Mouse (Mus musculus) limb, embryonic 15.5 days (tissue): ENCODE results near the gene Hinfp. TPM values are rescaled to one million over a fixed set of nuclear protein-coding genes. Genes with fewer than 3 reads are reported as not detected.

ENCODE experiments used
- ATAC-seq: fragments of 200-750 bp; cut with Nextera tagmentation; 2 replicates; pipeline ENCODE4 v1.8.0; 2017; ENCODE audit warnings: low read depth, moderate TSS enrichment; ENCODE audit not compliant: insufficient number of reproducible peaks, low FRiP score, low TSS enrichment
- H3K27ac ChIP-seq: fragments of 300-500 bp; sonication (generic); 2 replicates; pipeline ENCODE4 v1.5.1; 2015; ENCODE audit warnings: moderate library complexity, mild to moderate bottlenecking, inconsistent platforms
- H3K27me3 ChIP-seq: fragments of 300-500 bp; sonication (generic); 2 replicates; pipeline ENCODE4 v1.6.1; 2015; ENCODE audit warnings: inconsistent platforms
- H3K36me3 ChIP-seq: fragments of 300-500 bp; sonication (generic); 2 replicates; pipeline ENCODE4 v1.6.1; 2015; ENCODE audit warnings: inconsistent platforms
- H3K4me1 ChIP-seq: fragments of 300-500 bp; sonication (generic); 2 replicates; pipeline ENCODE4 v1.6.1; 2015; ENCODE audit warnings: inconsistent platforms
- H3K4me2 ChIP-seq: fragments of 300-500 bp; sonication (generic); 2 replicates; pipeline ENCODE4 v1.6.1; 2015; ENCODE audit warnings: mild to moderate bottlenecking, inconsistent platforms
- H3K4me3 ChIP-seq: fragments of 300-500 bp; sonication (generic); 2 replicates; pipeline ENCODE4 v1.5.1; 2015; ENCODE audit warnings: mild to moderate bottlenecking, inconsistent platforms
- H3K9ac ChIP-seq: fragments of 300-500 bp; sonication (generic); 2 replicates; pipeline ENCODE4 v1.6.1; 2015; ENCODE audit warnings: inconsistent platforms
- H3K9me3 ChIP-seq: fragments of 300-500 bp; sonication (generic); 2 replicates; pipeline ENCODE4 v1.6.1; 2016; ENCODE audit warnings: inconsistent platforms
- WGBS: fragments of 180-500 bp; shearing (Covaris S2); methylation state at CpG from one replicate; pipeline ENCODE4 v1.1.7; 2015; 5-methylcytosine and 5-hydroxymethylcytosine counted together
- polyA plus RNA-seq: library from polyadenylated mRNA; unstranded; fragments of >200 nt; fragmentation: Nextera tagmentation; extraction: Ambion mirVana; gene quantifications from 2 replicates; pipeline ENCODE4 v1.2.1, GENCODE M21; 2015

Hinfp gene
- polyA plus RNA-seq, 1 experiment from 2014 or later, result 24.2 TPM

GRCm38 (mm10) chr9:44292490-44292889, 13.0 kb downstream of the Hinfp start:
- no peak overlapping the region for H3K27ac ChIP-seq
- H3K4me3 ChIP-seq, result no peak overlapping the region
- no peak overlapping the region for H3K4me2 ChIP-seq
- H3K9me3 ChIP-seq, result no peaks in the 10 kb centered on the region
- H3K27me3 ChIP-seq, result peaks cover 16% of the 10 kb centered on the region; the same call in 1 of the 2 replicates
- H3K36me3 ChIP-seq, result peaks cover 67% of the 10 kb centered on the region
- no peak overlapping the region for H3K9ac ChIP-seq
- no peak for ATAC-seq
- 73% methylated on average over 3 of the region's 3 CpGs for WGBS
- H3K4me1 ChIP-seq, result peaks cover 16% of the 10 kb centered on the region

DNA sequence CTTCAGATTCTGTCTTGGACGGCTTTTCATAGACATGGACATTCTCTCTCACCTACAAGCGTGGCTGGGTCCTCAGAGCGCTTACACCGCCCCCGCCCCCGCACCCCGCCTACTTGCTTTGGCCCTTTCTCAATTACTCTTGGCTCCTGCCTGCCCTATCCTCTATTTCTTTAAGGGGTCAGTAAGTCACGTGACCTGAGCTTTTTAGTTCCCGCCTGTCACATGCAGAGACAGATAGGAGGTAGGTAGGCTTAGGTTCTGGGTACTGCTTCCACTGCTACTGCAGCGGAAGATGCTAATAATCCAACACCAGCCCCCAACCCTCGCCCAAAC, 16.5 kb downstream of the Hinfp start:
- WGBS, result 11% methylated on average over 11 of the region's 11 CpGs
- H3K9ac ChIP-seq, result no peak overlapping the region
- H3K4me2 ChIP-seq, result no peak overlapping the region; the same call in 1 of the 2 replicates
- H3K36me3 ChIP-seq, result peaks cover 34% of the 10 kb centered on the region
- no peak for ATAC-seq
- H3K4me1 ChIP-seq, result peaks cover 26% of the 10 kb centered on the region
- no peaks in the 10 kb centered on the region for H3K9me3 ChIP-seq
- H3K4me3 ChIP-seq, result peak overlapping the region; percentile 64; the same call in 1 of the 2 replicates
- peaks cover 23% of the 10 kb centered on the region; the same call in 1 of the 2 replicates for H3K27me3 ChIP-seq
- H3K27ac ChIP-seq, result no peak overlapping the region

DNA sequence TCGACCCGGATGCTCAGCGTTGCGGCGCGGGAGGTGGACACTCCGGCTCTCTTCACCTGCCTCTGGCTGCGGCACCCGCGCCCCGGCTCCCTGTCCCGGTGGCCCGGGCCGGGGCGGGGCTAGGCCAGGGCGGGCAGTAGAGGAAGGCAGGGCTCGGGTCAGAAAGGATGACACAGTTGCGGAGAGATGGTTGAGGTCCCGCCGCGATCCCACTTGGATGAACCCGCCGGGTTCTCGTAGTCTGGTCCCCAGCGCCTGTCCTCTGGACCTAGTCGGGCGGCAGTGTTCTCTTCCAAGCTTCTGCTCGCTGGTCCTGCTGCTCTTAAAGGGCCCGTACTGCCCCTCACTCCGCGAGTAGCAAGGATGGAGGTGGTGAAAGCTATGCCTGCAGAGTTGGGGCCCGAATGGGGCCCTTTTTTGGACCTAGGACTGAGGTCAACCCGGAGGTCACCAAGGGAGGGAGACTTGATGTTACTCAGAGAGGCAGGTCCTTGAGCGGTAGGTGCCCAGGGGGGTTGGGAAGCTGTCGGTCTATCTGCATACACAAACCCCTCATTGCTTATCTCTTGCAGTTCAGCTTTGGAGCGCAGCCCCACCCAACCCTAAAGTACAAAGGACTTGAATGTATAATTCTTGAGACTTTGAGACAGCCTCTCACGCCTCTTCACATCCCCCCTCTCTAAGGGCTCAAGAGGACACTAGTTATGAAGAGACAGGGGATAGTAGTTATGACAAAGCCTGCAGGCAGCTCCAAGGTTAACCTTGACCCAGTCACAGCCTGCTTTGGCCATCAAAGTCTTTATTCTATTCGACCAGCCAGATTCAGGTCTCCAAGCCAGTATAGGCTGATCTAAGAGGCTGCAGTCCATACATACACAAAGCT, 17.2 kb downstream of the Hinfp start, which contains the start of gene Abcg4:
Abcg4 (minus strand) TSS at position 540 of the 883 bp plus-strand sequence.
- Histone ChIP-seq H3K4me2 (peak within 1 kb of the TSS; percentile 93), H3K9me3 (no peaks in the 10 kb centered on the region), H3K27ac (no peak within 1 kb of the TSS), H3K27me3 (peaks cover 23% of the 10 kb centered on the region; the same call in 1 of the 2 replicates), H3K36me3 (peaks cover 28% of the 10 kb centered on the region), H3K4me1 (peaks cover 26% of the 10 kb centered on the region), H3K9ac (peak within 1 kb of the TSS; percentile 71), H3K4me3 (peak within 1 kb of the TSS; percentile 64)
- peak; percentile 12; the same call in 1 of the 2 replicates for ATAC-seq
- 1% methylated on average over 38 of the region's 38 CpGs for WGBS

DNA sequence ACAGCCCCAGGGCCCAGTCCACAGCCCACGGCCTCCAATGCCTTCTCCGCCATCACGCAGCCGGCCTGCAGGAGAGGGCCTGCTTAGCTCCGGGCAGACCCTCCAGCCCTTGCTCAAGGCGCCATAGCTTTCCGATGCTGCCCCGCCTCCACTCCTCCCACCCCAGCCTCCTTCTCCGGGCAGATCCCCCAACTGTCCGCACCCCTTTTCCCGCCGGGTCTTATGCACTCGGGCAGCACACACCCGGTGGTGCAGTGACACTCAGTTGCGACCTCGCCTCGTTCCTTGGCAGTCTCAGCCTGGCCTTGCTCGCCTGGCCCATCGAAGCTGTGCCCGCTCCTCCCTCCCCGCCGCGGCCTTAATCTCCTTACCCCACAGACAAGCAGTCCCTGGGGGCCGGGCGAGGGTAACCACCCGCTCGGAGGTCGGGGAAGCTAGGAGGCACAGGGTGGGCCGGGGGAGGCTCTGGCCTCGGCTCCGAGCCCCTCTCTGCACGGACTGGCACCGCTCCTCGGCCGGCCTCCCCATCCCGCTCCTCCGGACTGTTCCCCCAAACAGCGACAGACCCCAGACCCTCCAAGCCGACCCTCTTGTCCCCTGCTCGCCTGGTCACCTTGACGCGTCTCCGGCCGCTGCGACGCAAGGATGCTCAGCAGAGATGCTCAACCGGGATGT, 17.9 kb downstream of the Hinfp start:
- peak; percentile 31; the same call in 1 of the 2 replicates for ATAC-seq
- Histone ChIP-seq H3K4me2 (peak overlapping the region; percentile 93), H3K9me3 (no peaks in the 10 kb centered on the region), H3K27me3 (peaks cover 23% of the 10 kb centered on the region; the same call in 1 of the 2 replicates), H3K9ac (peak overlapping the region; percentile 71), H3K36me3 (peaks cover 20% of the 10 kb centered on the region), H3K27ac (no peak overlapping the region), H3K4me3 (peak overlapping the region; percentile 64), H3K4me1 (peaks cover 26% of the 10 kb centered on the region)
- 2% methylated on average over 47 of the region's 47 CpGs for WGBS

DNA sequence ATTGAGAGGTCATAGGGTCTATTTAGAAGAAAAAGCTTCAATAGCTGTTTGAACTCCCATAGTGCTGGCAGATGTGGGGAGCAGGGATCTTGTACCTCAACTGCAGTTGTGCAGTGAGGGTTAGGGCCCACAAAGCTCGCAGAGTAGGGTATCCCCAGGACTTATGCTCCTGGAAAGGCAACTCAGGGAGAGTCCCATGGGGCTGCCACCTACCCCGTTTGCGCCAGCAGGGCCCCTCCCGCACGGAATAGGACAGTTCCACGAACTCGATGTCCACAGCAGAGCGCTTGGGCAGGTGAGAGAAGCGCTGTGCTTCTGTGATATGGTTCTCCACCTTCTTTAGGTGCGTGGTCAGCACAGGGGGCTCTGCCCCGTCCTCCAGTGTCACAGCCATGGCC, 18.5 kb downstream of the Hinfp start:
- peaks cover 17% of the 10 kb centered on the region for H3K36me3 ChIP-seq
- peak overlapping the region; percentile 64 for H3K4me3 ChIP-seq
- no peak for ATAC-seq
- H3K9me3 ChIP-seq, result no peaks in the 10 kb centered on the region
- H3K27me3 ChIP-seq, result peaks cover 23% of the 10 kb centered on the region; the same call in 1 of the 2 replicates
- 8% methylated on average over 11 of the region's 11 CpGs for WGBS
- H3K9ac ChIP-seq, result peak overlapping the region; percentile 71
- H3K27ac ChIP-seq, result no peak overlapping the region
- H3K4me1 ChIP-seq, result peaks cover 26% of the 10 kb centered on the region
- peak overlapping the region; percentile 93 for H3K4me2 ChIP-seq

GRCm38 (mm10) chr9:44286256-44286850, 19.1 kb downstream of the Hinfp start:
- Histone ChIP-seq H3K27ac (no peak overlapping the region), H3K4me2 (no peak overlapping the region), H3K36me3 (peaks cover 15% of the 10 kb centered on the region), H3K4me3 (no peak overlapping the region), H3K27me3 (peaks cover 23% of the 10 kb centered on the region; the same call in 1 of the 2 replicates), H3K9ac (no peak overlapping the region), H3K9me3 (no peaks in the 10 kb centered on the region), H3K4me1 (peaks cover 26% of the 10 kb centered on the region)
- no peak for ATAC-seq
- WGBS, result 9% methylated on average over 5 of the region's 6 CpGs

GRCm38 (mm10) chr9:44283183-44283582, 22.3 kb downstream of the Hinfp start:
- Histone ChIP-seq H3K27ac (no peak overlapping the region), H3K4me3 (no peak overlapping the region), H3K36me3 (peaks cover 24% of the 10 kb centered on the region), H3K4me1 (peaks cover 17% of the 10 kb centered on the region), H3K9ac (no peak overlapping the region), H3K4me2 (no peak overlapping the region), H3K27me3 (peaks cover 13% of the 10 kb centered on the region; the same call in 1 of the 2 replicates), H3K9me3 (no peaks in the 10 kb centered on the region)
- ATAC-seq, result no peak
- 70% methylated on average over 5 of the region's 5 CpGs for WGBS

- no peak overlapping the region for H3K9ac ChIP-seq
- no peak for ATAC-seq
- no peak overlapping the region for H3K4me3 ChIP-seq
- no peaks in the 10 kb centered on the region for H3K9me3 ChIP-seq
- H3K36me3 ChIP-seq, result peaks cover 16% of the 10 kb centered on the region; the same call in 1 of the 2 replicates
- no peak overlapping the region for H3K27ac ChIP-seq
- H3K4me2 ChIP-seq, result no peak overlapping the region
- 79% methylated on average over 4 of the region's 4 CpGs for WGBS
- H3K27me3 ChIP-seq, result no peaks in the 10 kb centered on the region
- H3K4me1 ChIP-seq, result peaks cover 20% of the 10 kb centered on the region
Observed at GRCm38 (mm10) chr9:44269973-44270372, 35.5 kb downstream of the Hinfp start.

GRCm38 (mm10) chr9:44269077-44269476, 36.4 kb downstream of the Hinfp start:
- Histone ChIP-seq H3K27ac (no peak overlapping the region), H3K36me3 (peaks cover 15% of the 10 kb centered on the region), H3K9ac (no peak overlapping the region), H3K27me3 (no peaks in the 10 kb centered on the region), H3K4me3 (no peak overlapping the region), H3K4me2 (no peak overlapping the region), H3K9me3 (no peaks in the 10 kb centered on the region), H3K4me1 (peaks cover 20% of the 10 kb centered on the region)
- no peak for ATAC-seq
- 86% methylated on average over 3 of the region's 3 CpGs for whole genome bisulfite sequencing

DNA sequence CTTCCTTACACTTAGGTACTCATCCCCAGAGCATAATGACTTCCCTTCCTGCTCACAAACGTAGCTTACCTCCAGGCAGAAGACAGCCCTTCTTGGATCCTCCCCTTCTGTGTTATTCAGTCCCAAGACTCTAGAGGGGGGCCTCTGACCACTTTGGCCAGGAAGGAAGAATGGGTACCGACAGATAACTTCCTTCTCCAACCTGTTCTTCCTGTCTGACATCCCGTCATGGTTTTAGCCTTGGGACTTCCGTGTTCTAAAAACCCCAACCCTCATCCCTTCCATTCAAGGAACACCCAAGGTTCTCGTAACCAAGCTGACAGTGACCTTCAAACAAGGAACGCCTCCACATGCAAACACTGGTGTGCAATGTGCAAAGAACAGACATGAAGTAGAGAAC, 37.0 kb downstream of the Hinfp start, which contains the start of gene Nlrx1:
Nlrx1 (minus strand) TSS at position 168 of the 400 bp plus-strand sequence.
- Histone ChIP-seq H3K4me2 (peak within 1 kb of the TSS; percentile 84), H3K4me1 (peaks cover 20% of the 10 kb centered on the region), H3K9ac (peak within 1 kb of the TSS; percentile 90), H3K36me3 (peaks cover 17% of the 10 kb centered on the region), H3K4me3 (peak within 1 kb of the TSS; percentile 57), H3K27ac (peak within 1 kb of the TSS; percentile 94), H3K9me3 (no peaks in the 10 kb centered on the region), H3K27me3 (no peaks in the 10 kb centered on the region)
- ATAC-seq, result no peak
- WGBS, result 70% methylated on average over 6 of the region's 6 CpGs

DNA sequence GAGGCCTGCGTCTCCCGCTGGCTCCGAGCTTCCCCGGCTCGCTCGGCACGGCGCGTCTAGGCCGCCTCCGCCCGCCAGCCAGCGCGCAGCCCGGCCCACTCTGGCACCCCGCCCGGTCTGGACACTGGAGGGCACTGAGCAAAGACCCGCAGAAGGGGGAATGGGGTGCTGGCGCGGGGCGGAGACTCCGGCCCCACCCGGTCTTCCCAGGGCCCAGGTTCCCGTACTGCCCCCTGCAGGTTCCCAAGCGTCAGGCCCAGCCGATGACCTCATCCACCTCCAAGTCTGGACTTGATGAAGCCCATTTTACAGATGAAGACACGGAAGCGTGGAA, 37.5 kb downstream of the Hinfp start:
- H3K4me2 ChIP-seq, result peak overlapping the region; percentile 84
- H3K9ac ChIP-seq, result peak overlapping the region; percentile 90
- 4% methylated on average over 28 of the region's 28 CpGs for WGBS

More for the DNA sequence above, 37.5 kb downstream of the Hinfp start:
- Histone ChIP-seq H3K27ac (peak overlapping the region; percentile 94), H3K4me1 (peaks cover 20% of the 10 kb centered on the region), H3K27me3 (no peaks in the 10 kb centered on the region), H3K4me3 (peak overlapping the region; percentile 57), H3K36me3 (peaks cover 17% of the 10 kb centered on the region), H3K9me3 (no peaks in the 10 kb centered on the region)
- ATAC-seq, result peak; percentile 81
